Mouse (Mus musculus) embryonic fibroblast, embryonic 13.5 days (primary cell): ENCODE results near the gene Adrb1. TPM values are rescaled to one million over a fixed set of nuclear protein-coding genes. Genes with fewer than 3 reads are reported as not detected.

Experiments used
- H3K27ac ChIP-seq: 2 replicates; pipeline ENCODE4 v1.5.1; 2012; ENCODE audit warnings: low read length, control low read depth, inconsistent platforms; ENCODE audit not compliant: insufficient read depth
- H3K4me1 ChIP-seq: 2 replicates; pipeline ENCODE4 v1.6.1; 2011; ENCODE audit warnings: low read length; ENCODE audit not compliant: control insufficient read depth, insufficient read depth
- H3K4me3 ChIP-seq: 2 replicates; pipeline ENCODE4 v1.5.1; 2011; ENCODE audit warnings: mild to moderate bottlenecking, control low read depth, low read length; ENCODE audit not compliant: insufficient read depth
- CTCF ChIP-seq: IDR thresholded peaks from 2 replicates; pipeline ENCODE4 v1.5.1; 2011; ENCODE audit warnings: mild to moderate bottlenecking, control low read depth, low read length, moderate library complexity, borderline replicate concordance; ENCODE audit not compliant: insufficient read depth
- POLR2A ChIP-seq: IDR thresholded peaks from 2 replicates; pipeline ENCODE4 v1.6.1; 2011; ENCODE audit warnings: low read depth, mild to moderate bottlenecking, control low read depth, low read length, moderate library complexity
- polyA plus RNA-seq: library from polyadenylated mRNA; stranded (reverse); fragments of >200 nt; gene quantifications from 2 replicates; pipeline ENCODE4 v1.2.4, GENCODE M21; 2011; ENCODE audit warnings: low read depth; ENCODE audit not compliant: missing spikeins, insufficient read length

Gene Adrb1
- polyA plus RNA-seq, 1 experiment, result 1.3 TPM

DNA sequence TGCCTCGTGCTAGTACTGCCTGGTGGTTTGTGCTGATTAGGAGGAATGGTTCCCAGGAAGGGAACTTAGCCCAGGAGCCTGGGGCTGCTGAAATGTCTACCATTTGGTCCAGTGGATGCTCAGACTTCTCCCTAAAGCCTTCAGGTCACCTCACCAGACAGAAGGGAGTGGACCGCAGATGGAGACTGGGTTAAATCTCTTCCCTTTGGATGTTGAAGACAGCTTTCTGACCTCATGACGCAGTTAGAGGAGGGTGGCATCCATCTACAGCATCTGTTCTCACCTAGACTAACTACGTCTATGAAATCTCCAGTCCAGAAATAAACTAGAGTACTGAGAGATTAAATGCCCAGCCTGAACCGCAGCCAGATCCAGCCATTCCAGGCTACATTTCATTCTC lies 39.1 kb downstream of the Adrb1 start:
- Histone ChIP-seq H3K27ac (no peak overlapping the region), H3K4me3 (no peak overlapping the region), H3K4me1 (peaks cover 7% of the 10 kb centered on the region)
- TF ChIP-seq CTCF (no peak), POLR2A (no peak)

GRCm38 (mm10) chr19:56761727-56762126 lies 39.7 kb downstream of the Adrb1 start:
- no peak overlapping the region for H3K4me3 ChIP-seq

DNA sequence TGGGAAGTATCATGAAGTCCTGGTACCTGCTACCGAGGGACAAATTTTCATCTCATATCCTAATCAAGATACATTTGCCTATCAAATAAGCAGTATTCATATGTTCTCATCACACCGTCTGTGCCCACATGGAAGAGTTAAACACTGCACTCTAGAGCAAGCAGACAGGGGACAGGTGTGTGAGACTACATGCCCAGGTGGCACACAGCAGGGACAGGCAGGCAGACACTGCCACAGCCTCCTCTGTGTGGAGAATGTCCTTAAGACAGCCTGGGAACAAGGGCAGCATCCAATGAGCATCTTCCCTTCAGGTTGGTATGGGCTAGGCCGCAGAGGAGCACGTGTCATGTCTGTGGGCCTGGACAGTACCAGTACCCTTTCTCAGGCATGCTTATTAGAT lies 40.7 kb downstream of the Adrb1 start:
- H3K4me3 ChIP-seq, result no peak overlapping the region
- no peak overlapping the region for H3K27ac ChIP-seq
- TF ChIP-seq POLR2A (no peak), CTCF (no peak)
- H3K4me1 ChIP-seq, result peaks cover 5% of the 10 kb centered on the region; the same call in 1 of the 2 replicates

More at GRCm38 (mm10) chr19:56761727-56762126, 39.7 kb downstream of the Adrb1 start:
- no peak overlapping the region for H3K27ac ChIP-seq
- no peak for TF ChIP-seq POLR2A
- H3K4me1 ChIP-seq, result peaks cover 7% of the 10 kb centered on the region

GRCm38 (mm10) chr19:56769024-56769423 lies 47.0 kb downstream of the Adrb1 start:
- no peak overlapping the region for H3K27ac ChIP-seq
- TF ChIP-seq CTCF (no peak), POLR2A (no peak)
- no peaks in the 10 kb centered on the region for H3K4me1 ChIP-seq
- H3K4me3 ChIP-seq, result no peak overlapping the region

- H3K4me3 ChIP-seq, result no peak overlapping the region
- no peak overlapping the region for H3K27ac ChIP-seq
- no peaks in the 10 kb centered on the region; the same call in 1 of the 2 replicates for H3K4me1 ChIP-seq
- TF ChIP-seq POLR2A (no peak), CTCF (no peak)
These were observed 50.2 kb downstream of the Adrb1 start for GRCm38 (mm10) chr19:56772158-56772557.

DNA sequence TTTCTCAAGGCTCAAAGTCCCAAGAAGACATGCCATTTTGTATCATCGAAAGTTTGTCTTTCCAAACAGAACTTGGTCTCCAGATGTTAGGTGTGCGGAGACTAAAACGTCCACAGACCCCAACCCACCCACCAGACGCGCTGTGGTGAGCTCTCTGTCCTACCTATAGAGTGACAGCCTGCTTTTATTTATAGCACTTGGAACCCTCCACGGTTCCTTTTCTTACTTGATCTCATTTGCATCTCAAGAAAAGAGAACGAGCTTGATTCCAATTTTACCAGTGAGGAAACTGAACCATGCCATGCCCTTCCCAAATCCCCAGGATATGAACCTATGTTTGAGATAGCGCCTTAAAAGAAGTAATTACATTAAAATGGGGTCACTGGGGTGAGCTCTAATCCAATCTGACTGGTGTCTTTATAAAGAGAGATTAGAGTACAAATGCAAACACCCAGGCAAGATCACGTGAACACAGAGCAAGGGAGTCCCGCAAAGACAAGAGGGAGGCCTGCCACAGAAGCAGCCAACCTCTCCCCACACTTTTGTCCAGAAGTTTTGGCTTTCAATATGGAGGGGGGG lies 51.5 kb downstream of the Adrb1 start:
- H3K4me1 ChIP-seq, result no peaks in the 10 kb centered on the region; the same call in 1 of the 2 replicates
- no peak overlapping the region for H3K27ac ChIP-seq
- TF ChIP-seq CTCF, result no peak
- TF ChIP-seq POLR2A, result no peak
- H3K4me3 ChIP-seq, result no peak overlapping the region

- no peaks in the 10 kb centered on the region; the same call in 1 of the 2 replicates for H3K4me1 ChIP-seq
These were observed 52.5 kb downstream of the Adrb1 start for GRCm38 (mm10) chr19:56774408-56774962.

GRCm38 (mm10) chr19:56774971-56775892 lies 53.2 kb downstream of the Adrb1 start:
- no peaks in the 10 kb centered on the region; the same call in 1 of the 2 replicates for H3K4me1 ChIP-seq
- H3K4me3 ChIP-seq, result no peak overlapping the region
- no peak overlapping the region for H3K27ac ChIP-seq
- TF ChIP-seq POLR2A (no peak), CTCF (no peak)

More at GRCm38 (mm10) chr19:56774408-56774962, 52.5 kb downstream of the Adrb1 start:
- no peak for TF ChIP-seq CTCF
- no peak for TF ChIP-seq POLR2A
- H3K27ac ChIP-seq, result no peak overlapping the region
- no peak overlapping the region for H3K4me3 ChIP-seq

- no peak for TF ChIP-seq POLR2A
- no peak overlapping the region for H3K4me3 ChIP-seq
- no peaks in the 10 kb centered on the region; the same call in 1 of the 2 replicates for H3K4me1 ChIP-seq
- no peak overlapping the region for H3K27ac ChIP-seq
These were observed 54.1 kb downstream of the Adrb1 start for GRCm38 (mm10) chr19:56775893-56776718.
